Mouse (Mus musculus): ENCODE data around the gene Baiap3.

Baiap3 gene

GRCm38 (mm10) chr17:25202401-25202800 is 53.8 kb downstream of the Baiap3 start:
- no peak for DNase-seq

Measured in thymus, postnatal 36 days (tissue).